8 mouse cellular contexts compared by ENCODE assay signal in the genomic region with DNA sequence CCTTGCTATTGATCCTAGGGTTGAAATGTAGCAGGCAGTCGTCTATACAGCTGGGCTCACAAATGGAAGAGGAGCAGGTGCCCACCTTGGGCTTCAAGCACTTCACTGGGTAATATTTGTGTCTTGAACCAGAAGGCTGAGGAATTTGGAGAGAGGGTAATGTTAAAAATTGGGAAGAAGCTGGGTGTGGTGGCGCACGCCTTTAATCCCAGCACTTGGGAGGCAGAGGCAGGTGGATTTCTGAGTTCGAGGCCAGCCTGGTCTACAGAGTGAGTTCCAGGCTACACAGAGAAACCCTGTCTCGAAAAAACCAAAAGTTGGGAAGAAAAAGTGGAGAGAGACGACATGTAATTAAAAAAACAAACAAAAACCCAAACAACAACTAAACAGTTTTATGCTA. TPM values are rescaled to one million over a fixed set of nuclear protein-coding genes. Genes with fewer than 3 reads are reported as not detected.
DNase-seq lines count a peak whose midpoint lies in the region; ATAC-seq and TF ChIP-seq lines count a peak whose summit lies in the region.
"Not testable (repeated sequence)": the region's sequence is repeated elsewhere in the genome, so short reads cannot be mapped to it uniquely, and the experiment has no call there.

No protein-coding gene starts in this region.

- H3K36me3 ChIP-seq in E14TG2a.4 (ENCODE audit: insufficient read depth, low read length), result peaks cover 11% of the 10 kb centered on the region
- not testable (repeated sequence) for H3K36me3 ChIP-seq in forebrain, embryonic 15.5 days; heart, postnatal 0 days (replicated peaks; ENCODE audit: control insufficient read depth, insufficient read depth, low read length); kidney, adult 2 months (ENCODE audit: control insufficient read depth, insufficient read depth, low read length); liver, adult 2 months (ENCODE audit: control insufficient read depth, insufficient read depth, low read length); macrophage (ENCODE audit: inconsistent target); neural tube, embryonic 13.5 days

- 79% methylated on average over 6 of the region's 6 CpGs for WGBS in forebrain, embryonic 15.5 days
- 84% methylated on average over 6 of the region's 6 CpGs for WGBS in heart, postnatal 0 days
- 75% methylated on average over 6 of the region's 6 CpGs for WGBS in kidney, adult 2 months
- 55% methylated on average over 6 of the region's 6 CpGs for WGBS in liver, adult 2 months
- WGBS in macrophage (ENCODE audit: missing documents), result 77% methylated on average over 4 of the region's 6 CpGs
- 77% methylated on average over 6 of the region's 6 CpGs for WGBS in neural tube, embryonic 13.5 days

- H3K9ac ChIP-seq in forebrain, embryonic 15.5 days (replicated peaks); liver, adult 2 months (ENCODE audit: low read depth, low read length): not testable (repeated sequence)
- peak overlapping the region; percentile 79; the same call in 1 of the 2 replicates for H3K9ac ChIP-seq in heart, postnatal 0 days (replicated peaks; ENCODE audit: low read depth, low read length)
- peak overlapping the region; percentile 84 for H3K9ac ChIP-seq in neural tube, embryonic 13.5 days

- not testable (repeated sequence) for TF ChIP-seq CTCF in E14TG2a.4 (conservative IDR thresholded peaks at IDR 0.05; ENCODE audit: low read length); cortical plate, adult 2 months (IDR thresholded peaks at IDR 0.05; ENCODE audit: extremely low read depth, insufficient read depth, low read length); heart, postnatal 0 days (IDR thresholded peaks at IDR 0.05; ENCODE audit: low read depth); kidney, adult 2 months (conservative IDR thresholded peaks at IDR 0.05; ENCODE audit: insufficient read depth, insufficient read length, low read depth, low read length); liver, adult 2 months (IDR thresholded peaks at IDR 0.05; ENCODE audit: low read depth, low read length)

- ATAC-seq in forebrain, embryonic 15.5 days (replicated peaks); heart, postnatal 0 days (ENCODE audit: insufficient read depth, low read depth); neural tube, embryonic 13.5 days (ENCODE audit: low read depth): not testable (repeated sequence)

- not testable (repeated sequence) for TF ChIP-seq EP300 in heart, postnatal 0 days (IDR thresholded peaks at IDR 0.05; ENCODE audit: low read depth)

- TF ChIP-seq POLR2A in cortical plate, adult 2 months (IDR thresholded peaks at IDR 0.05; ENCODE audit: extremely low read depth, insufficient read depth, low read length); kidney, adult 2 months (IDR thresholded peaks at IDR 0.05; ENCODE audit: low read depth, low read length); liver, adult 2 months (IDR thresholded peaks at IDR 0.05; ENCODE audit: extremely low read depth, insufficient read depth, low read length): not testable (repeated sequence)

- not testable (repeated sequence) for DNase-seq in heart, postnatal 0 days (ENCODE audit: low spot score); kidney, adult 2 months; liver, adult 2 months (ENCODE audit: extremely low read depth, low read depth, low spot score)

- H3K4me1 ChIP-seq in E14TG2a.4 (replicated peaks; ENCODE audit: low read depth, low read length), result peaks cover 35% of the 10 kb centered on the region
- not testable (repeated sequence) for H3K4me1 ChIP-seq in cortical plate, adult 2 months (ENCODE audit: control insufficient read depth, insufficient read depth, low read length); kidney, adult 2 months (ENCODE audit: control insufficient read depth, insufficient read depth, low read length); liver, adult 2 months (ENCODE audit: control insufficient read depth, insufficient read depth, low read length)
- peaks cover 17% of the 10 kb centered on the region for H3K4me1 ChIP-seq in forebrain, embryonic 15.5 days
- H3K4me1 ChIP-seq in heart, postnatal 0 days (ENCODE audit: control insufficient read depth, insufficient read depth), result peaks cover 12% of the 10 kb centered on the region
- H3K4me1 ChIP-seq in neural tube, embryonic 13.5 days (replicated peaks), result peaks cover 27% of the 10 kb centered on the region

- not testable (repeated sequence) for H3K27ac ChIP-seq in cortical plate, adult 2 months (ENCODE audit: insufficient read depth, low read length)
- H3K27ac ChIP-seq in forebrain, embryonic 15.5 days (replicated peaks), result peak overlapping the region; percentile 99; the same call in 1 of the 2 replicates
- peak overlapping the region; percentile 99 for H3K27ac ChIP-seq in heart, postnatal 0 days (ENCODE audit: low read depth)
- peak overlapping the region; percentile 57; the same call in 1 of the 2 replicates for H3K27ac ChIP-seq in kidney, adult 2 months (ENCODE audit: insufficient read depth, low read depth, low read length)
- peak overlapping the region; percentile 38 for H3K27ac ChIP-seq in liver, adult 2 months (replicated peaks; ENCODE audit: insufficient read depth, low read depth, low read length)
- peak overlapping the region; percentile 95 for H3K27ac ChIP-seq in macrophage
- H3K27ac ChIP-seq in neural tube, embryonic 13.5 days (replicated peaks), result peak overlapping the region; percentile 99

- not testable (repeated sequence) for H3K79me2 ChIP-seq in liver, adult 2 months (ENCODE audit: control insufficient read depth, insufficient read depth, low read length)
- H3K79me2 ChIP-seq in macrophage (ENCODE audit: inconsistent target), result peaks cover 29% of the 10 kb centered on the region

- H3K9me3 ChIP-seq in E14TG2a.4 (ENCODE audit: low read length); forebrain, embryonic 15.5 days; heart, postnatal 0 days (replicated peaks; ENCODE audit: control insufficient read depth, low read length); neural tube, embryonic 13.5 days: not testable (repeated sequence)

- H3K4me3 ChIP-seq in E14TG2a.4 (replicated peaks; ENCODE audit: low read length) (peak overlapping the region; percentile 92), macrophage (ENCODE audit: inconsistent target) (peak overlapping the region; percentile 83)
- H3K4me3 ChIP-seq in cortical plate, adult 2 months (ENCODE audit: insufficient read depth, low read length), result peak overlapping the region; percentile 86; the same call in 1 of the 2 replicates
- H3K4me3 ChIP-seq in forebrain, embryonic 15.5 days; kidney, adult 2 months (ENCODE audit: insufficient read depth, low read depth, low read length); liver, adult 2 months (ENCODE audit: insufficient read depth, low read depth, low read length): not testable (repeated sequence)
- H3K4me3 ChIP-seq in heart, postnatal 0 days (ENCODE audit: low read depth, low read length), result peak overlapping the region; percentile 78
- peak overlapping the region; percentile 68; the same call in 1 of the 2 replicates for H3K4me3 ChIP-seq in neural tube, embryonic 13.5 days

- H3K4me2 ChIP-seq in forebrain, embryonic 15.5 days (replicated peaks), result peak overlapping the region; percentile 82; the same call in 1 of the 2 replicates
- H3K4me2 ChIP-seq in heart, postnatal 0 days (ENCODE audit: low read depth, low read length), result peak overlapping the region; percentile 63
- peak overlapping the region; percentile 79 for H3K4me2 ChIP-seq in neural tube, embryonic 13.5 days

- H3K27me3 ChIP-seq in E14TG2a.4 (ENCODE audit: insufficient read depth, low read length); forebrain, embryonic 15.5 days; heart, postnatal 0 days (ENCODE audit: control insufficient read depth, insufficient read depth, low read length); kidney, adult 2 months (replicated peaks; ENCODE audit: control insufficient read depth, insufficient read depth, low read length); liver, adult 2 months (ENCODE audit: control insufficient read depth, insufficient read depth, low read length); neural tube, embryonic 13.5 days: not testable (repeated sequence)

RNA-seq across cellular contexts. Expression of a gene that starts 1.3 kb away (rescaled TPM):
- polyA plus RNA-seq in cortical plate, adult 2 months (2012; rRNA removed), result 167 and 188 TPM in 2 replicates
- polyA plus RNA-seq in forebrain, embryonic 15.5 days (2015; fragmentation: Nextera tagmentation; extraction: Ambion mirVana), result 40.0 and 41.5 TPM in 2 replicates
- total RNA-seq in heart, postnatal 0 days (2014; rRNA removed; ENCODE audit: low replicate concordance), result 41.0 and 55.8 TPM in 2 replicates
- polyA plus RNA-seq in heart, postnatal 0 days (2015; fragmentation: Nextera tagmentation; extraction: Ambion mirVana), result 23.4 and 23.5 TPM in 2 replicates
- 18.4 and 24.5 TPM in 2 replicates for polyA plus RNA-seq in kidney, adult 2 months (2012; rRNA removed)
- total RNA-seq in liver, adult 2 months (2014; rRNA removed), result 96.2 and 128 TPM in 2 replicates
- polyA plus RNA-seq in liver, adult 2 months (2012; rRNA removed), result 12.8 and 20.0 TPM in 2 replicates
- total RNA-seq in macrophage (2018; cell fraction: chromatin; rRNA removed), result 1,000 to 10,000 TPM; 1,179 to 1,778 (median 1,568) TPM
- total RNA-seq in macrophage (2018; cell fraction: cytosol; rRNA removed), result 100 to 1,000 TPM in 5 of 26 experiments, 10 to 100 TPM in 21; 41.8 to 121 (median 62.5) TPM
- total RNA-seq in macrophage (2018; cell fraction: nucleus; rRNA removed), result 1,000 to 10,000 TPM in 9 of 26 experiments, 100 to 1,000 TPM in 17; 498 to 1,242 (median 889) TPM
- 72.9 to 93.0 TPM (median 86.6 TPM) in 3 replicates for polyA plus RNA-seq in macrophage (2018)
- polyA plus RNA-seq in neural tube, embryonic 13.5 days (2015; fragmentation: Nextera tagmentation; extraction: Ambion mirVana), result 38.3 and 41.1 TPM in 2 replicates

RNA-seq across cellular contexts. Expression of a gene that starts 16.5 kb away (rescaled TPM):
- 127 and 132 TPM in 2 replicates for polyA plus RNA-seq in cortical plate, adult 2 months (2012; rRNA removed)
- 152 and 161 TPM in 2 replicates for polyA plus RNA-seq in forebrain, embryonic 15.5 days (2015; fragmentation: Nextera tagmentation; extraction: Ambion mirVana)
- total RNA-seq in heart, postnatal 0 days (2014; rRNA removed; ENCODE audit: low replicate concordance), result 119 and 185 TPM in 2 replicates
- 453 and 460 TPM in 2 replicates for polyA plus RNA-seq in heart, postnatal 0 days (2015; fragmentation: Nextera tagmentation; extraction: Ambion mirVana)
- 572 and 575 TPM in 2 replicates for polyA plus RNA-seq in kidney, adult 2 months (2012; rRNA removed)
- 63.7 and 93.6 TPM in 2 replicates for total RNA-seq in liver, adult 2 months (2014; rRNA removed)
- polyA plus RNA-seq in liver, adult 2 months (2012; rRNA removed), result 219 and 299 TPM in 2 replicates
- 1 to 10 TPM in 5 of 26 experiments, not detected in 21; 2.4 to 3.5 (median 3.3) TPM for total RNA-seq in macrophage (2018; cell fraction: chromatin; rRNA removed)
- total RNA-seq in macrophage (2018; cell fraction: cytosol; rRNA removed), result 10 to 100 TPM in 10 of 26 experiments, 1 to 10 TPM in 16; 5.2 to 15.2 (median 8.9) TPM
- 1 to 10 TPM in 9 of 26 experiments, not detected in 17; 1.8 to 5.5 (median 3.1) TPM for total RNA-seq in macrophage (2018; cell fraction: nucleus; rRNA removed)
- 2.8 to 13.1 TPM (median 8.6 TPM) in 3 replicates for polyA plus RNA-seq in macrophage (2018)
- 165 and 187 TPM in 2 replicates for polyA plus RNA-seq in neural tube, embryonic 13.5 days (2015; fragmentation: Nextera tagmentation; extraction: Ambion mirVana)
